Mouse (Mus musculus): ENCODE results near the gene Parp12. TPM values are rescaled to one million over a fixed set of nuclear protein-coding genes. Genes with fewer than 3 reads are reported as not detected.

Gene Parp12
- polyA plus RNA-seq, 2 experiments, result 8.6 to 18.5 TPM

DNA sequence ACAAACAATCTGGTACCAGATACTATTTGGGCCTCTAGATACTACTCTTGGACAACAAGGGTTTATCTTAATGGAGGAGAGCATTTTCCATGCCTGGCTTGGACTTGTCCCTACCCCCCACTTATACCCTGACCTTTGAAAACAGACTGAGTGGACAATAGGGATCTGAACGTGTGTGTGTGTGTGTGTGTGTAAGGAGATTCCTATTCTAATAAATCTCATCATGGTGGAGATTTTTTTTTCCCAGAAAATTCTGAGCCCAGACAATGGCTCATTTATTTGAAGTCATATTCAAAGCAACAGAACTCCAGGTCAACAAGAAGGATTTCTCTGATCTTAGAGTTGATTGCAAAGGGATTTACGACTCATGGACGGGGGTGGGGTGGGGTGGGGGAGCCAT is 59.2 kb downstream of the Parp12 start:
- H3K4me3 ChIP-seq (replicated peaks; ENCODE audit: low read length), result no peak overlapping the region
- H3K9ac ChIP-seq (ENCODE audit: low read depth, low read length, severe bottlenecking), result no peak overlapping the region
- H3K4me1 ChIP-seq (ENCODE audit: control insufficient read depth, insufficient read depth, low read length), result peaks cover 17% of the 10 kb centered on the region
- H3K27ac ChIP-seq (replicated peaks; ENCODE audit: low read depth, low read length), result no peak overlapping the region
- no peak for TF ChIP-seq POLR2A (IDR thresholded peaks at IDR 0.05; ENCODE audit: borderline replicate concordance, extremely low read depth, insufficient read depth, insufficient read length)
- H3K27me3 ChIP-seq (ENCODE audit: control insufficient read depth, insufficient read depth, low read length), result no peaks in the 10 kb centered on the region
- H3K4me2 ChIP-seq (replicated peaks; ENCODE audit: low read depth, low read length, severe bottlenecking), result no peak overlapping the region
- no peak for DNase-seq (ENCODE audit: low spot score)
- WGBS, result 55% methylated on average over 3 of the region's 3 CpGs
- no peak for ATAC-seq (ENCODE audit: low FRiP score, low read depth)
- no peaks in the 10 kb centered on the region for H3K9me3 ChIP-seq (ENCODE audit: control insufficient read depth, low read length)
- H3K36me3 ChIP-seq (ENCODE audit: control insufficient read depth, insufficient read depth, low read length), result no peaks in the 10 kb centered on the region

DNA sequence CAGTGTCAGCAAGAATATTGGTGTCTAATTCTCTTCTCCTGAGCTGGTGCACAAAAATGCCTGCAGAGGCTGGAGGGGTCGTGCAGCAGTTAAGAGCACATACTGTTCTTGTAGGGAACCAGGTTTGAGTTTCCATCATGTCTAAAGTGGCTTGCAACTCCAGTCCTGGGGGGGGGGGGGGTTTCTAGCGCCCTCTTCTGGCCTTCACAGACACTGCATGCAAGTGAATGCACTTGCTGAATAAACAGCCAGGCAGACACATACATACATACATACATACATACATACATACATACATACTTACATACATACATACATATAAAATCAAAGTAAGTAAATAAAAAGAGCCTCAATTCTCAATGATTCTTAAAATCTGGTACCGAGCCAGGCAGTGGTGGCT is 59.8 kb downstream of the Parp12 start:
- H3K4me2 ChIP-seq (replicated peaks; ENCODE audit: low read depth, low read length, severe bottlenecking), result no peak overlapping the region
- H3K4me3 ChIP-seq (replicated peaks; ENCODE audit: low read length), result no peak overlapping the region
- WGBS, result 50% methylated on average over 3 of the region's 3 CpGs
- no peaks in the 10 kb centered on the region for H3K27me3 ChIP-seq (ENCODE audit: control insufficient read depth, insufficient read depth, low read length)
- no peak for ATAC-seq (ENCODE audit: low FRiP score, low read depth)
- peaks cover 19% of the 10 kb centered on the region for H3K4me1 ChIP-seq (ENCODE audit: control insufficient read depth, insufficient read depth, low read length)
- H3K36me3 ChIP-seq (ENCODE audit: control insufficient read depth, insufficient read depth, low read length), result no peaks in the 10 kb centered on the region
- H3K9me3 ChIP-seq (ENCODE audit: control insufficient read depth, low read length), result no peaks in the 10 kb centered on the region
- no peak overlapping the region for H3K27ac ChIP-seq (replicated peaks; ENCODE audit: low read depth, low read length)
- DNase-seq (ENCODE audit: low spot score), result no peak
- H3K9ac ChIP-seq (ENCODE audit: low read depth, low read length, severe bottlenecking), result no peak overlapping the region
- TF ChIP-seq POLR2A (IDR thresholded peaks at IDR 0.05; ENCODE audit: borderline replicate concordance, extremely low read depth, insufficient read depth, insufficient read length), result no peak

DNA sequence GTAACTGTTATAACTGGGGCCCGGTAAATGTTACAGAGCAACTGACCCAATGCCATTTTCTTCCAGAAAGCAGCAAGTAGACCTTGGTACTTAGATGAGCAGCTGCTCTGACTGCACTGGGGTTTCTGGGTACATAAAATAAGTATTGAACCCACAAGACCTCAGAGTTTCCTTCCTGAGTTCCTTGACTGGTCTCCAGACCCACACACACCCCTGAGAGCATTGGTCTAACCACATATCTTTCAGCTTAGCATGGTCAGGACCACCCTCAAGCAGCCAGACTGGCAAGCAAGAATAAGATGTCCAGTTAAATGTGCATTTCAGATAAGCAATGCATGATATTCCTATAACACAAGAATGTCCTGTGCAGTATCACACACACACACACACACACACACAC is 61.0 kb downstream of the Parp12 start:
- TF ChIP-seq POLR2A (IDR thresholded peaks at IDR 0.05; ENCODE audit: borderline replicate concordance, extremely low read depth, insufficient read depth, insufficient read length), result no peak
- Histone ChIP-seq H3K4me2 (replicated peaks; ENCODE audit: low read depth, low read length, severe bottlenecking) (no peak overlapping the region), H3K4me3 (replicated peaks; ENCODE audit: low read length) (no peak overlapping the region), H3K27ac (replicated peaks; ENCODE audit: low read depth, low read length) (no peak overlapping the region), H3K4me1 (ENCODE audit: control insufficient read depth, insufficient read depth, low read length) (peaks cover 22% of the 10 kb centered on the region), H3K9ac (ENCODE audit: low read depth, low read length, severe bottlenecking) (no peak overlapping the region), H3K27me3 (ENCODE audit: control insufficient read depth, insufficient read depth, low read length) (0 out of 2 replicates have a peak, but pooled peaks cover 5% of the 10 kb centered on the region), H3K36me3 (ENCODE audit: control insufficient read depth, insufficient read depth, low read length) (no peaks in the 10 kb centered on the region), H3K9me3 (ENCODE audit: control insufficient read depth, low read length) (no peaks in the 10 kb centered on the region)
- WGBS, result 87% methylated on average over 1 of the region's 1 CpGs
- ATAC-seq (ENCODE audit: low FRiP score, low read depth) (no peak), DNase-seq (ENCODE audit: low spot score) (no peak)

DNA sequence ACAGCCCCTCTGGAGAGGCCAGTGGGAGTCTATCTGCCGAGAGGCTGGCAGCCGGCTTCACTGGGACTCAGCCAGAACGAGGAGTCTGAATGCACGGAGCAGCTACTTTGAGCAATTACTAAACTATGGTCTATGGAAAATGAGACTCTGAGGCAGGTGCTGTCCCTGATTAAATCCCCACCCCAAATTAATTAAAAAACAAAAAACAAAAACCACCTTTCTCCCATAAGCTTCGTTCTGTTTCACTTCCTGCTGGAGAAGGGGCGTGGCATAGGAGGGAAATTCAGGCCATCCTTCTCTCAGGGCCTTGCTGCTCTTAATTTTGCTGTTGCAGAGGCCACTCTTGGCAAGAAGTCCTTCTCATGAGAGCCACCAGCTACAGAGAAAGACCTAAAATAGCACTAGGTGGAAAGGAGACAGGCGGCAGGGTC is 62.3 kb downstream of the Parp12 start:
- DNase-seq (ENCODE audit: low spot score) (no peak), ATAC-seq (ENCODE audit: low FRiP score, low read depth) (no peak)
- no peak overlapping the region for H3K27ac ChIP-seq (replicated peaks; ENCODE audit: low read depth, low read length)
- no peak overlapping the region for H3K9ac ChIP-seq (ENCODE audit: low read depth, low read length, severe bottlenecking)
- H3K9me3 ChIP-seq (ENCODE audit: control insufficient read depth, low read length), result no peaks in the 10 kb centered on the region
- H3K36me3 ChIP-seq (ENCODE audit: control insufficient read depth, insufficient read depth, low read length), result no peaks in the 10 kb centered on the region
- TF ChIP-seq POLR2A (IDR thresholded peaks at IDR 0.05; ENCODE audit: borderline replicate concordance, extremely low read depth, insufficient read depth, insufficient read length), result no peak
- no peak overlapping the region for H3K4me3 ChIP-seq (replicated peaks; ENCODE audit: low read length)
- H3K4me2 ChIP-seq (replicated peaks; ENCODE audit: low read depth, low read length, severe bottlenecking), result no peak overlapping the region
- H3K27me3 ChIP-seq (ENCODE audit: control insufficient read depth, insufficient read depth, low read length), result 0 out of 2 replicates have a peak, but pooled peaks cover 5% of the 10 kb centered on the region
- peaks cover 22% of the 10 kb centered on the region for H3K4me1 ChIP-seq (ENCODE audit: control insufficient read depth, insufficient read depth, low read length)
- WGBS, result 42% methylated on average over 7 of the region's 7 CpGs

DNA sequence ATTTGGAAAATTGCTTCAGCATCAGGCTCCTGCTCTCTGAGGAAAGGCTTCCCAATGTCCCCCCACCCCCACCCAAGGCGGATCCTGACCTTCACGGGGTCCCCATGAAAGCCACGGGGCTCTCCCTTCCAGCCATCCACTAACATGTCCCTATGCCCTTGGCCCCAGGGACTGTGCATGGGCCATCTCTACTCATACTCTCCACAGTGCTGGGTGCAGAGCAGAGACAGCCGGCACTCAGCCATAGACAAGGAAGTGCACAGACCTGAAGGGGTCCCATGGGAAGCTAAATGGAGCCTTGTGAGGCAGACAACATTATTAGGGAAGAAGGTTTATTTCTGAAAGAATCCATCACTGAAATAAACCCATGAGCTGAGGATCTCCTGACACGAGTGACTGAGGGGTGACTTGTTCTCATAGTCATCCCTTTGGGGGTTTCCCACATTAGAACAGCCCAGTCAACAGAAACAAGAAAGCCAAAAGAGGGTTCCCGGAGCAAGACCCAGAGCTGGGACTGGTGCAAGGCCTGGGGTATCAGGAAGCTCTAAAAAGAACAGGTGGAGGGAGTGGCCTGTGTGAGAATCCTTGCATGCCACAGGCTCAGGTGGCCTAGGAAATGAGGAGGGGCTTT is 63.2 kb downstream of the Parp12 start:
- 45% methylated on average over 6 of the region's 6 CpGs for WGBS
- no peak overlapping the region for H3K4me3 ChIP-seq (replicated peaks; ENCODE audit: low read length)
- H3K4me1 ChIP-seq (ENCODE audit: control insufficient read depth, insufficient read depth, low read length), result peaks cover 22% of the 10 kb centered on the region
- ATAC-seq (ENCODE audit: low FRiP score, low read depth) (no peak), DNase-seq (ENCODE audit: low spot score) (no peak)
- H3K27me3 ChIP-seq (ENCODE audit: control insufficient read depth, insufficient read depth, low read length), result 0 out of 2 replicates have a peak, but pooled peaks cover 5% of the 10 kb centered on the region
- no peaks in the 10 kb centered on the region for H3K36me3 ChIP-seq (ENCODE audit: control insufficient read depth, insufficient read depth, low read length)
- TF ChIP-seq POLR2A (IDR thresholded peaks at IDR 0.05; ENCODE audit: borderline replicate concordance, extremely low read depth, insufficient read depth, insufficient read length), result no peak
- no peak overlapping the region for H3K4me2 ChIP-seq (replicated peaks; ENCODE audit: low read depth, low read length, severe bottlenecking)
- H3K9ac ChIP-seq (ENCODE audit: low read depth, low read length, severe bottlenecking), result no peak overlapping the region
- H3K9me3 ChIP-seq (ENCODE audit: control insufficient read depth, low read length), result no peaks in the 10 kb centered on the region
- no peak overlapping the region for H3K27ac ChIP-seq (replicated peaks; ENCODE audit: low read depth, low read length)

All from limb, embryonic 14.5 days (tissue).